Mouse (Mus musculus) liver, postnatal 0 days (tissue): ENCODE measurements around the gene Dusp10.

ENCODE experiments used
- CTCF ChIP-seq: sonication (generic); IDR thresholded peaks from 2 replicates; pipeline ENCODE4 v1.5.1; 2016; ENCODE audit warnings: antibody characterized with exemption, low read depth
- EP300 ChIP-seq: IDR thresholded peaks from 2 replicates; pipeline ENCODE4 v1.6.1; 2016; ENCODE audit warnings: antibody characterized with exemption, low read depth, mild to moderate bottlenecking

- TF ChIP-seq CTCF (no peak), EP300 (no peak)
Observed at GRCm38 (mm10) chr1:183979814-183980243, 33.3 kb upstream of the Dusp10 start.
